Mouse (Mus musculus) gastrocnemius, adult 8-10 months (tissue): ENCODE results near the gene Defb36. TPM values are rescaled to one million over a fixed set of nuclear protein-coding genes. Genes with fewer than 3 reads are reported as not detected.

Experiments
- DNase-seq, 2 experiments: peaks; one replicate each; pipeline ENCODE4 v3.0.0; 2022; ENCODE audit warnings: low spot score in 2 of 2
- total RNA-seq, 4 experiments: library from RNA; stranded (reverse); gene quantifications; 2 replicates each; pipeline ENCODE4 v1.2.4; 2022

Gene Defb36
- not detected for total RNA-seq

- DNase-seq = no peak
These were observed at the start of gene Defb36 for GRCm38 (mm10) chr2:152604057-152604456. TSS of gene Defb36 (plus strand) at chr2:152604327.

- no peak for DNase-seq
These were observed 47.5 kb upstream of the Defb36 start for GRCm38 (mm10) chr2:152556655-152557054.

GRCm38 (mm10) chr2:152569038-152569437 lies 35.1 kb upstream of the Defb36 start, which contains the start of gene Gm17416:
TSS of gene Gm17416 (plus strand) at chr2:152569338.
- DNase-seq = no peak

GRCm38 (mm10) chr2:152569881-152570280 lies 34.2 kb upstream of the Defb36 start:
- DNase-seq = no peak

- DNase-seq = no peak
These were observed 33.8 kb upstream of the Defb36 start for GRCm38 (mm10) chr2:152570313-152570712.

GRCm38 (mm10) chr2:152572114-152572794 lies 31.9 kb upstream of the Defb36 start, which contains the start of gene Defb21:
TSS of gene Defb21 (plus strand) at chr2:152572744.
- DNase-seq = no peak

- no peak for DNase-seq
These were observed 30.6 kb upstream of the Defb36 start for GRCm38 (mm10) chr2:152573484-152573883.

GRCm38 (mm10) chr2:152580107-152580506 lies 24.0 kb upstream of the Defb36 start, which contains the start of gene Defb19:
TSS of gene Defb19 (minus strand) at chr2:152580312.
- DNase-seq = no peak

GRCm38 (mm10) chr2:152580612-152581011 lies 23.5 kb upstream of the Defb36 start:
- DNase-seq = no peak

GRCm38 (mm10) chr2:152586926-152587560 lies 17.1 kb upstream of the Defb36 start:
- no peak for DNase-seq

- DNase-seq = no peak
These were observed 15.7 kb upstream of the Defb36 start for GRCm38 (mm10) chr2:152588450-152588849.

GRCm38 (mm10) chr2:152589021-152589420 lies 15.1 kb upstream of the Defb36 start:
- no peak for DNase-seq

- no peak for DNase-seq
These were observed 4.8 kb upstream of the Defb36 start, which contains the start of gene Defb45 for GRCm38 (mm10) chr2:152599299-152599698. TSS of gene Defb45 (minus strand) at chr2:152599399.

- no peak for DNase-seq
These were observed 4.1 kb upstream of the Defb36 start for GRCm38 (mm10) chr2:152600076-152600475.

GRCm38 (mm10) chr2:152601275-152601960 lies 2.7 kb upstream of the Defb36 start:
- DNase-seq = no peak

GRCm38 (mm10) chr2:152607746-152608145 lies 3.6 kb downstream of the Defb36 start:
- no peak for DNase-seq

GRCm38 (mm10) chr2:152608719-152609118 lies 4.6 kb downstream of the Defb36 start:
- no peak for DNase-seq

- no peak for DNase-seq
These were observed 8.1 kb downstream of the Defb36 start for GRCm38 (mm10) chr2:152612193-152612592.

- no peak for DNase-seq
These were observed 11.4 kb downstream of the Defb36 start for GRCm38 (mm10) chr2:152615563-152615962.

- no peak for DNase-seq
These were observed 12.3 kb downstream of the Defb36 start for GRCm38 (mm10) chr2:152616470-152616869.

- no peak for DNase-seq
These were observed 13.2 kb downstream of the Defb36 start for GRCm38 (mm10) chr2:152617374-152617773.
